Mouse (Mus musculus) lung, embryonic 16.5 days (tissue): ENCODE measurements at regions not wholly inside any gene's neighbourhood (a gene's known extent, or its start where the extent isn't known, plus 50 kb on each side); places are given as distances from the start of the nearest gene placed in this dataset.

ENCODE experiments used
- ATAC-seq: fragments of 200-750 bp; cut with Nextera tagmentation; 2 replicates; pipeline ENCODE4 v1.8.0; 2017; ENCODE audit warnings: low read depth, mild to moderate bottlenecking, moderate library complexity
- H3K27ac ChIP-seq: fragments of 300-500 bp; sonication (generic); 2 replicates; pipeline ENCODE4 v1.5.1; 2014; ENCODE audit warnings: mild to moderate bottlenecking, control low read depth, low read length
- H3K27me3 ChIP-seq: fragments of 300-500 bp; sonication (generic); 2 replicates; pipeline ENCODE4 v1.6.1; 2014; ENCODE audit warnings: low read depth, low read length, mixed read lengths; ENCODE audit not compliant: control insufficient read depth, insufficient read depth
- H3K36me3 ChIP-seq: fragments of 300-500 bp; sonication (generic); 2 replicates; pipeline ENCODE4 v1.6.1; 2014; ENCODE audit warnings: low read length; ENCODE audit not compliant: control insufficient read depth, insufficient read depth
- H3K4me1 ChIP-seq: fragments of 300-500 bp; sonication (generic); replicated peaks from 2 replicates; pipeline ENCODE4 v1.6.1; 2014; ENCODE audit warnings: low read length, mixed read lengths; ENCODE audit not compliant: control insufficient read depth, insufficient read depth
- H3K4me2 ChIP-seq: fragments of 300-500 bp; sonication (generic); 2 replicates; pipeline ENCODE4 v1.6.1; 2014; ENCODE audit warnings: low read depth, low read length, control low read depth
- H3K4me3 ChIP-seq: fragments of 300-500 bp; sonication (generic); 2 replicates; pipeline ENCODE4 v1.5.1; 2014; ENCODE audit warnings: mild to moderate bottlenecking, low read length, control low read depth
- H3K9ac ChIP-seq: fragments of 300-500 bp; sonication (generic); 2 replicates; pipeline ENCODE4 v1.6.1; 2014; ENCODE audit warnings: low read length, control low read depth
- H3K9me3 ChIP-seq: fragments of 300-500 bp; sonication (generic); 2 replicates; pipeline ENCODE4 v1.6.1; 2016; ENCODE audit warnings: low read length; ENCODE audit not compliant: control insufficient read depth
- WGBS: fragments of 180-500 bp; shearing (Covaris S2); extraction: QIAGEN DNeasy Blood & Tissue Kit; methylation state at CpG from one replicate; pipeline ENCODE4 v1.1.7; 2014; 5-methylcytosine and 5-hydroxymethylcytosine counted together

DNA sequence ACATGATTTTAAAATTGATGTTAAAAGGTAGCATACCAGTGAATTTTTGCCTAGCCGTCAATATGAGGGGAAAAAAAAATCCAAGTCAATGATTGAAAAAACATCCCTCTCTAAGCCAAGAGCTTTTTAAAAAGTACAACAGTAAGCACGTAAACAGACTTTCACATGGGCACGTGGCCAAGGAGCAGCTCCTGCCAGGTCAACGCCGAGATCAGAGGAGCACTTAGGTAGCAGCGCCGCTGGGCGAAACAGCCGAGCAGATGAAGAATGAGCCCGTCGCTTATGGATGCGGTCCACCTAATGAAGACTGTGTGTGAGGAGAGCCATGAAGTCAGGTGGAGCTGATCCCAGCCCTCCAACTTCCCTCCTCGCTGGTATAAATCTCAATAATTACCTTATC is 96.7 kb upstream of the Rcn1 start:
- Histone ChIP-seq H3K4me1 (no peaks in the 10 kb centered on the region), H3K27me3 (no peaks in the 10 kb centered on the region), H3K4me2 (no peak overlapping the region), H3K4me3 (no peak overlapping the region), H3K27ac (no peak overlapping the region), H3K9ac (no peak overlapping the region), H3K9me3 (no peaks in the 10 kb centered on the region), H3K36me3 (no peaks in the 10 kb centered on the region)
- WGBS = 64% methylated on average over 13 of the region's 13 CpGs
- ATAC-seq = no peak

DNA sequence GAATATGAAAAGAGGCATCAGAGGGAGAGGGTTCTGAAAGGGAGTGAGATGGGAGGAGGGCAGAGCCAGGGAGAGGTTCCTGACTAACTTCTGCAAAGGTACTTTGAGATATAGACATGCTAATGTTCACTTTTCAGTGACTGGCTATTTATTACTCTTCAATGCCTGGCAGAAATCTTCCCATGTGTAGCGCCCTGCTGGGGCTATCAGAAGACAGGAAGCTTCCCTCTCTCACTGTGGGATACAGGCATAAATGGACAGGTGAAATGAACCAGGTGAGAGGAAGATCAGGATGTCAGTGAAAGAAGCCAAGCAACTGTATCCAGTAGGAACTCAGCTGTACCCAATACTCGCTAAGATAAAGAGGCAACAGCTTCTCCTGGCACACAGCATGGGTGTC is 105.1 kb upstream of the Rcn1 start:
- Histone ChIP-seq H3K27ac (no peak overlapping the region), H3K27me3 (no peaks in the 10 kb centered on the region), H3K4me2 (no peak overlapping the region), H3K4me3 (no peak overlapping the region), H3K9ac (no peak overlapping the region), H3K9me3 (no peaks in the 10 kb centered on the region), H3K36me3 (no peaks in the 10 kb centered on the region), H3K4me1 (no peaks in the 10 kb centered on the region)
- 48% methylated on average over 2 of the region's 2 CpGs for WGBS
- ATAC-seq = no peak

GRCm38 (mm10) chr2:105505554-105505953 is 106.4 kb upstream of the Rcn1 start:
- Histone ChIP-seq H3K27ac (no peak overlapping the region), H3K9me3 (no peaks in the 10 kb centered on the region), H3K4me2 (no peak overlapping the region), H3K27me3 (no peaks in the 10 kb centered on the region), H3K4me3 (no peak overlapping the region), H3K9ac (no peak overlapping the region), H3K36me3 (no peaks in the 10 kb centered on the region), H3K4me1 (no peaks in the 10 kb centered on the region)
- WGBS = 86% methylated on average over 4 of the region's 4 CpGs
- no peak for ATAC-seq

DNA sequence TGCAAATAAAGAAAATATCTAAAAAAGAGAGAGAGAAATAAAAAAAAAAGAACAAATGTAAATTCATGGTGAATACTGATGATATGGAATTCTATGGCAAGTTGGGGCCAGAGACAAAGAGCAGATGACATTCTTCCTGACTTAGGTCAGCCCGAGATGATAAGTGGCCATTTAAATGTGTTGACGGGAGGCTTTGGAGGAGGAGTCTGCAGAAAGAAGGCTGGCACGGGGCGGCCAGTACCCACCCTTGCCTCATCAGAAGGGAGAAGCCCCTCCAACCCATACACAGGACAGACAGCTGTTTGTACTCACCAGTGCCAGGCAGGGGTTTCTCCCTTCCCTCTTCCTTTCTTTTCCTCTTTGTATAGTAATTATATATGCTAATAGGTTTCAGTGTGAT is 108.0 kb upstream of the Rcn1 start:
- no peak overlapping the region for H3K4me3 ChIP-seq
- H3K9ac ChIP-seq = no peak overlapping the region
- H3K27me3 ChIP-seq = no peaks in the 10 kb centered on the region
- no peaks in the 10 kb centered on the region for H3K9me3 ChIP-seq
- H3K4me1 ChIP-seq = no peaks in the 10 kb centered on the region
- no peak overlapping the region for H3K27ac ChIP-seq
- H3K4me2 ChIP-seq = no peak overlapping the region
- ATAC-seq = no peak
- H3K36me3 ChIP-seq = no peaks in the 10 kb centered on the region
- 32% methylated on average over 4 of the region's 4 CpGs for WGBS

GRCm38 (mm10) chr2:105510816-105511215 is 111.7 kb upstream of the Rcn1 start:
- H3K27ac ChIP-seq = no peak overlapping the region
- WGBS = 77% methylated on average over 4 of the region's 4 CpGs
- no peak overlapping the region for H3K4me3 ChIP-seq
- H3K27me3 ChIP-seq = no peaks in the 10 kb centered on the region
- H3K9me3 ChIP-seq = no peaks in the 10 kb centered on the region
- no peaks in the 10 kb centered on the region for H3K4me1 ChIP-seq
- H3K4me2 ChIP-seq = no peak overlapping the region
- H3K36me3 ChIP-seq = no peaks in the 10 kb centered on the region
- H3K9ac ChIP-seq = no peak overlapping the region
- ATAC-seq = no peak

DNA sequence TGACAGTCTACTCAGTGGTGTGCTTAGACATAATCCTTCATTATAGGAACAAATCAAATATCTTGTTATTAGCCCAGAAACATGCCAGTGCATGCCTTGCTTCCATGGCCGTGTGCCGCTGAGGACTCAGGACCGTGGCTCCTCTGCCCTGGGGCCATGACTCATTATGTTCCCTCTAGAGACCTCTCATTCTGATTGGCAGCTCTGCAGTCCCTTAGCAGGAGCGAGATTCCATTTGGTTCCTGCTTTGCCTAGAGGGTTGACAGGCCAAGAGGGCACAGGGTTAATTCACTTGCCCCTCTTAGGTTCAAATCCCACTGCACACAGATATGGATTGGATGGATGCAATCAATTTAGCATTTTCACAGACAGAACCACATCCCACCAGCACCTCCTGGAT is 112.6 kb upstream of the Rcn1 start:
- Histone ChIP-seq H3K27ac (no peak overlapping the region), H3K4me1 (no peaks in the 10 kb centered on the region), H3K9me3 (no peaks in the 10 kb centered on the region)

GRCm38 (mm10) chr2:105514226-105514625 is 115.1 kb upstream of the Rcn1 start:
- H3K4me3 ChIP-seq = no peak overlapping the region
- H3K4me2 ChIP-seq = no peak overlapping the region
- ATAC-seq = no peak
- WGBS = 70% methylated on average over 1 of the region's 1 CpGs
- H3K27me3 ChIP-seq = no peaks in the 10 kb centered on the region
- H3K9me3 ChIP-seq = no peaks in the 10 kb centered on the region
- no peak overlapping the region for H3K27ac ChIP-seq
- no peaks in the 10 kb centered on the region for H3K4me1 ChIP-seq
- H3K36me3 ChIP-seq = no peaks in the 10 kb centered on the region
- H3K9ac ChIP-seq = no peak overlapping the region

More for the DNA sequence above, 112.6 kb upstream of the Rcn1 start:
- no peak overlapping the region for H3K4me3 ChIP-seq
- WGBS = 67% methylated on average over 4 of the region's 4 CpGs
- H3K4me2 ChIP-seq = no peak overlapping the region
- no peak for ATAC-seq
- no peaks in the 10 kb centered on the region for H3K36me3 ChIP-seq
- H3K9ac ChIP-seq = no peak overlapping the region
- no peaks in the 10 kb centered on the region for H3K27me3 ChIP-seq

- Histone ChIP-seq H3K36me3 (no peaks in the 10 kb centered on the region), H3K27me3 (no peaks in the 10 kb centered on the region), H3K27ac (no peak overlapping the region), H3K4me3 (no peak overlapping the region), H3K9ac (no peak overlapping the region), H3K4me1 (no peaks in the 10 kb centered on the region), H3K9me3 (no peaks in the 10 kb centered on the region), H3K4me2 (no peak overlapping the region)
- 71% methylated on average over 3 of the region's 3 CpGs for WGBS
- no peak for ATAC-seq
These were observed 115.8 kb upstream of the Rcn1 start for GRCm38 (mm10) chr2:105514881-105515280.

- 81% methylated on average over 3 of the region's 3 CpGs for WGBS
- H3K27me3 ChIP-seq = no peaks in the 10 kb centered on the region
- no peak overlapping the region for H3K27ac ChIP-seq
- no peak overlapping the region for H3K9ac ChIP-seq
- H3K36me3 ChIP-seq = no peaks in the 10 kb centered on the region
- H3K9me3 ChIP-seq = no peaks in the 10 kb centered on the region
- no peak overlapping the region for H3K4me2 ChIP-seq
- no peak overlapping the region for H3K4me3 ChIP-seq
- H3K4me1 ChIP-seq = no peaks in the 10 kb centered on the region
- ATAC-seq = no peak
These were observed 116.2 kb upstream of the Rcn1 start for GRCm38 (mm10) chr2:105515326-105515725.
